Mouse (Mus musculus) retina, postnatal 1 day (tissue): ENCODE data around the gene Nav2.

Experiments
- DNase-seq: peaks from one replicate; pipeline ENCODE4 v3.0.0-alpha.2; 2012

The Nav2 gene

GRCm38 (mm10) chr7:49415716-49416115 lies 507.2 kb downstream of the Nav2 start:
- peak; percentile 59 for DNase-seq

DNA sequence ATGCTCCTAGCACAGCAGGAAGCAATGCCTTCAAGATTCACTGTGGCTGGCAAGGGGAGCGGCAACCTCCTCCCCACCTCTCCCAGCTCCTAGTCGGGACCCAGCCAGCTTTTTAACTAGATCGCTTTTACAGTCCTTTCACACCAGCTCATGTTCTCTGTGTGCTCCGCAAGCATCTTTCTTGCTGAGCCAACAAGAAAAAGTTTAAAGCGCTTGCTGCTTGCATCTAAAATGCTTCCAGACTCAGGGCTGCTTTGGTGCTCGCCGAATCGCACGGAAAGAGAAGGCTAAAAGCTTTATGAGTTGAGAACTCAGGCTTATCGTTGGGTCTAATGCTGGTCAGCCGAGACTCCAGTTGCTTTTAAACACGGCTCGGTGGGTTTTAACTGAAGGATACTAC lies 510.3 kb downstream of the Nav2 start:
- no peak for DNase-seq

DNA sequence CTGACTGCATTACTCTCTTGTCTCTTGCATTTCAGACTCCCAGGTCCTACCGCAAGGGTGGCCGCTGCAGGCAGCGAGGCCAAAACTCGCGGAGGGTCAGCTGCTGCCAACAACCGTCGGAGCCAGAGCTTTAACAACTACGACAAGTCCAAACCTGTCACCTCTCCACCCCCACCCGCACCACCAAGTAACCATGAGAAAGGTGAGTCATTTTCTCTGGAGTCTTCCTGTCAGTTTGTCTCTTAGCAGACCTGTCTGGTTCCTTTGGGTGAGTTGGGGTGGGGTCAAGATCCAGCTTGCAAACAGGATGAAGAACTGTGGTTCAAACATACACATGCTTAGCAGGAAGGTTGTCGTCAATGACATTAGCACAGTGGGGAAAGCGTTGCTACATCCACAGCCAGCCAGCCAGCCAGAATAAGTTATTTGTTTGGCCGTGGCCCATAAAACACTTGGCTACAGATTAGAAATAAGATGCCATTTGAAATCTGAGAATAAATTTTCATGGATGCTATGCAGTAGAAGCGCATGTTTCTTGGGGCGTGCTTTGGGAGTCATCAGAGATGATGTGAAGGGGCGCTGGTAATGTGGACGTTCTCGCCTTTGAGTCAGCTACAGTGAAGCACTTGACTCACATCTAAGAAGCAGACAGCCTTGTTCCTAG lies 511.8 kb downstream of the Nav2 start:
- no peak for DNase-seq

DNA sequence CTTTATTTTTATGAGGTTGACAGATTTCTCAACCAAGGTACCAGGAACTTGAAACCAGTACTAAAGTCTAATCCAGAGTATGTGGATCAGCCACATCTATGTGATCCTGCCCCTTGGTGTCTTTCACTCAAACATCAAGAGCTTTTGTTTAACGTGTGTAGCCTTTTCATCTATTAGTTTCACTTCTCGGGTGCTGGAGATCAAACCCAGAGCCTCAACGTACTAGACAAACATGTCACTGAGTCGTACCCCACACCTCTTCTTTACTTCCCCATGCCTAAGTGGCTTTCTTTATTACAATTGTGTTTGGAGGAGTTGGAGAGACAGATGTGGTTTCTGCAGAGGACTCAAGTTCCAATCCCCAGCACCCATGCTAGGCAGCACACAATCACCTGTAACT lies 512.7 kb downstream of the Nav2 start:
- no peak for DNase-seq

- DNase-seq = no peak
Observed at GRCm38 (mm10) chr7:49423943-49424342, 515.4 kb downstream of the Nav2 start.

DNA sequence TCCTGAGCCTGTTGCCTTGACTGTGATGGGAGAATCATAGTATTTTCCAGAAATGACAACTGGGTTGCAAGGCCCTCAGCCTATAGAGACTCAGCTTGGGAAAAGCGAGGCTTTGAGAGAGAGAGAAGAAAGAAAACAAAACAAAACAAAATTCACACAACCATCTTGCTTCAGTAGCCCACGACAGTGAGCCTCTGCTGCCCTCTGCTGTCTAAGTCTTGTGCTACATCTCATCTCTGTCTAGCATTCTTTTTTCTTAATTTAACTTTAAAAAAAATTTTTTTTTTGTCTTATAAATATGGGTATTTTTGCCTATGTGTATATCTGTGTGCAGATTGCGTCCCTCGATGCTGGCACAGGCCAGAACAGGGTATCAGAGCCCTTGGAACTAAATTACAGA lies 517.5 kb downstream of the Nav2 start:
- peak; percentile 44 for DNase-seq

GRCm38 (mm10) chr7:49427843-49428242 lies 519.3 kb downstream of the Nav2 start:
- DNase-seq = peak; percentile 54

DNA sequence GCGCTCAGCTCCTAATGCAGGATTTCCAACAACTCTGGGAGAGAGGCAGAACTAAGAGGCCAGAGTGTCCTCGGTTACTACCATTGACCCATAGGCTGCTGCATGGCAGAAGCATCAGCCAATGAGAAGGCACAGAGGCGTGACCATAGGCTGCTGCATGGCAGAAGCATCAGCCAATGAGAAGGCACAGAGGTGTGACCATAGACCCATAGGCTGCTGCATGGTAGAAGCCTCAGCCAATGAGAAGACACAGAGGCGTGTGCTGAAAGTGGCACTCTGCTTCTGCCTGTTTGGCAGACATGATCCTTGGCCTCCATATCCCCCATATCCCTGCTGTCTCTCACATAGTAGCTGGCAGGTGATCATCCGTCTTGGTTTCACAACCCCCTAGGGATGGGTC lies 520.4 kb downstream of the Nav2 start:
- peak; percentile 54 for DNase-seq

GRCm38 (mm10) chr7:49430808-49431207 lies 522.3 kb downstream of the Nav2 start:
- no peak for DNase-seq

DNA sequence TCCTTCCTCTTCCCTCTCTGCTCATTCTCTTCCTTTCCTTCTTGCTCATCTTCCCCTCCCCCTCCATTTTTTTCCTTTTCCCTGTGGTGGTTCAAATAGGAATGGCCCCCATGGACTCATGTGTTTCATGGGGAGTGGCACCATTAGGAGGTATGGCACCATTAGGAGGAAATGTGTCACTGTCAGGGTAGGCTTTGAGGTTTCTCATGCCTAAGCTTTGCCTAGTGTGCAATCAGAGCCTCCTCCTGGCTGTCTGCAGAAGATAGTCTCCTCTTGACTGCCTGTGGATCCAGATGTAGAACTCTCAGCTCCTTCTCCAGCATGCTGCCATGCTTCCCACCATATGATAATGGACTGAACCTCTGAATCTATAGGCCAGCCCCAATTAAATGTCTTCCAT lies 525.4 kb downstream of the Nav2 start:
- DNase-seq = no peak

- no peak for DNase-seq
Observed at GRCm38 (mm10) chr7:49436492-49436891, 528.0 kb downstream of the Nav2 start.

GRCm38 (mm10) chr7:49437901-49438300 lies 529.4 kb downstream of the Nav2 start:
- no peak for DNase-seq

DNA sequence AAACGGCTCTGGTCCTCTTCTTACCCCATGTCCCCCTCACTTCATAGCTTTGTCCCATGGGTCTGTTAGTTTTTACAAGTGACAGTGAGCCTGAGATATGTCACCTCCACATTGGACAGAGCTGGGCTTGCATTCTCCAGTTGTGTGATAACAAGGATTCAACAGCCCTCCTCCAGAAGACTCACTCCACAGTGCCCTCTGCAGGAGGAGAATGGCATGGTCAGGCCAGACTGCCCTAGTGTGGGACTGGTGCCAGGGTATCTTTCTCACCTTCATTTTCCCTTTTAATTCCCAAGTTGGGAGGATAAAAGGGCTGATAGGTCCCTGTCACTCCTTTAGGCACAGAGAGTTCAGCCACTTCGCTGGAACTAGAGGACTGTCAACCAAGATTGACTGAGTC lies 530.6 kb downstream of the Nav2 start:
- peak; percentile 32 for DNase-seq

DNA sequence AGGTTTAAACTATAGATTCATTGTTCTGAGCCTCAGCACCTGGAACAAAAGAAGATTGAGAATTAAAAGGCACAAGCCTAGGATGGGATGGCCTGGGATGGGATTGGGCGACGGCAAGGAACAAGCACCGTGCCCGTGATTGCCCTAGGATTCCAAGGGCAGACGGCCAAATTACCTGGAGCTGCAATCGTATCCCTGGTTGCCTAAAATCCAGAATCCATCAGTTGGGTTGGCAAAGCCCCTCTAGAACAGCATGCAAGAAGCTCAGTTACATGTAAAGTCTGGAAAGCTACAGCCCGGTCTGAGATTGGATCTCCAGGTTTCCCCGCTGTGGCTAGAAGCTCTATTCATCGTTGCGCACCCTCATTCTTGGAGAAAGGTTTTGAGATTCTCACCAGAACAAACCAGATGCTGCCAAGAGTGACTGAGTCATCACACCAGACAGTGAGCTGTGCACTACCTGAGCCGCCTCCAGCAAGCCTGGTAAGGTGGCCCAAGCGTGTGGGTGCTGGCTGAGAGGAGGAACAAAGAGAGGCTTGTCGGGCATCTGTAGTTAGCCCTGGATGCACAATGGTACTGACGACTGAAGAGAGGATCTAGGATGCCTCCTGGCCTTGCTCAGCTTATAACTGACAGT lies 531.9 kb downstream of the Nav2 start:
- DNase-seq = no peak

DNA sequence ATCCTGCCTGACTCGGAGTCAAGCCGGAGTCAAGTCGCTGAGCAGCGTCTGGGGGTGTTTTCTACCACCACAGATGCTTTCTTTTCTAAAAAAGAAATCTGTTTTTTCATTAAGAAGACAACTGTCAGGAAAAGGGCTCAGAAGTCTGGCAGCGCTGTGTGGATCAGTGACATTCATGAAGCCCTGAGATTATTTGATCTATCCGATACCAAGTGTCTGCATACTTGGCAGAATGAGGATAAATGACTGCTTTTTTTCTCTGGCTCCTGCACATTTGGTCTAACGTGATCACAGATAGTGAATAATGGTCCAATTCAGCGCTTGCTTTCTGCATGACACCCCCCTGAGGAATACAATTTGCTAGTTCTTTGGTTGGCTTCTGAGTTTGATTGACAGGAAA lies 533.7 kb downstream of the Nav2 start:
- no peak for DNase-seq

DNA sequence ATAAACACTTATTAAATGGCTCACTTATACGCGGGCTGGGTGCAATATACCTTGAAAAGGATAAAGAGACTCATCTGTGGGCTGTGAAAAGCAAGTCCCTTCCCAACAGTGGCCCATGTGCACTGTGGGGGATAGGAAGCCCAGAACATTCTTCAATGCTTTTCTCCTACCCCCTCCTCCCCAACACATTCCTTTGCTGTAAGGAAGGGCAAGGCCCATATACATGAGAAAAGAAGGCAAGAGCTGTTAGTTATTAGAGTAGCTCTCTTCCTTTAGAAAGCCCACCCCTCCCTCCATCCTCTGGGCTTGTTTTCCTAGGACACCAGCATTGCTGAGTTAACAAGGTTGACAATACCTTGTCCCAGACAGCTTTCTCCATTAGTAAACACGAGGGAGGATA lies 540.1 kb downstream of the Nav2 start:
- DNase-seq = no peak

GRCm38 (mm10) chr7:49450261-49451141 lies 542.0 kb downstream of the Nav2 start:
- DNase-seq = peak; percentile 52

DNA sequence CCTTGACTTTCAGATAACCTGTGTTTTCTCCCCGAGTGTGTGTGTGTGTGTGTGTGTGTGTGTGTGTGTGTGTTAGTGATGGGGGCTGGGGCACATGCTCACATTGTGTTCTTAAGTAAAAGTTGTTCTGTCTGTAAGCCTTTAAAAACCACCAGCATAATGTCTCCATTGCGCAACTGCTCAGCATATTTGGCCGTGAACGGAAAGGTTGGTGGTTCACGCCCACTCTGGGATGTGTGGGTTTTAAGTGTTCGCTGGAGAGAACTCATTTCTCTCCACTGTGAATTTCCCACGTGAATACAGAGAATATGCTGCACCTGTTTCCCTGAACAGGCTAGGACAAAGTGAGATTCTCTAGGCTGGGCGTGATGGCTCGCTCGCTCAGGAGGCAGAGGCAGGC lies 542.7 kb downstream of the Nav2 start:
- no peak for DNase-seq

DNA sequence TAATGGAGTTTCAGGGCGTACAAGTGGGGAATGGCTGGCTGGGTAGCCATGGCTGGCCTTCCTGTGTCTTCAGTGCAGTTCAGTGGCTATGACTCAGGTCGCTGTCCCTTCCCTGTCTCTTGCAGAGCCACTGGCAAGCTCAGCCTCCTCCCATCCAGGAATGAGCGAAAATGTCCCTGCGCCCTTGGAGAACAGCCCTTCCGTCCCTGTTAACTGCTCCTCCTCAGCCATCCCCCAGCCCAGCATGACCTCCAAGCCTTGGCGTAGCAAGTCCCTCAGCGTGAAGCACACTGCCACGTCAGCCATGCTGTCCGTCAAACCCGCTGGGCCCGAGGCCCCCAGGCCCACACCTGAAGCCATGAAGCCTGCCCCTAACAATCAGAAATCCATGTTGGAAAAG lies 543.8 kb downstream of the Nav2 start:
- no peak for DNase-seq

- DNase-seq = no peak
Observed at GRCm38 (mm10) chr7:49454601-49455000, 546.1 kb downstream of the Nav2 start.

DNA sequence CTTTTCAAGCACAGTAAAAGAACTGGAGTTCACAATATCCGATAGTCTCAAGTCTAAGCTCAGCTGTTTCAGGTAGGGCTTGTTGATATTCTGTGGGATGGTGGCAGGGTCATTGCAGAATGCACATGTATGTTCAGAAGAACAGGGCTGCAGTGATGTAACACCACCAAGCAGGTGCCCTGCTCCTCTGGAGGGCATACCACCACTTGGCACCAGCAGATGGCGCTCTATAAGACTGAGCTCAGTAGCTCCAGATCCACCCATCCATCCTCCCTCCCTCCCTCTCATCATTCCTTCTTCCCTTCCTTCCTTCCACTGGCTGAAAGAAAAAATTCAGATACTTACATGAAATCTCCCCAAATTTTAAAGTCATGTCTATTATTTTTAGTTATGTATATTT lies 547.6 kb downstream of the Nav2 start:
- peak; percentile 61 for DNase-seq

GRCm38 (mm10) chr7:49457398-49457797 lies 548.9 kb downstream of the Nav2 start:
- DNase-seq = peak; percentile 21

DNA sequence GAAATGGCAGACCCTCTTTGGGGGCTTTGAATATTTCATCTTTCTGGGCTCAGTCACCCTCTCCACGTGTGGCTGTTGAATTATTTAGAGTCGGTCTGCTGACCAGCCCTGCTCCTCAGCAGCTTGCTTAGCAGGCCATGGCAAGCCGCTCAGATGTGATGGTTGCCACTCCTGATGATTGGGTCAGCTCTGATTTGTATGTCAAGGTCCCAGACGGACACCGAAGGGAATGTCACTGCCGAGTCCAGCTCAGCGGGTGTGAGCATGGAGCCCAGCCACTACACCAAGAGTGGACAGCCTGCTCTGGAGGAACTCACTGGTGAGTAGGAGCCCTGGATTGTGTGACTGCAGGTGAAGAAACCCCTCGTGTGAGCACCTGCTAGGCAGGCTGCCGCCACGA lies 549.4 kb downstream of the Nav2 start:
- DNase-seq = no peak

DNA sequence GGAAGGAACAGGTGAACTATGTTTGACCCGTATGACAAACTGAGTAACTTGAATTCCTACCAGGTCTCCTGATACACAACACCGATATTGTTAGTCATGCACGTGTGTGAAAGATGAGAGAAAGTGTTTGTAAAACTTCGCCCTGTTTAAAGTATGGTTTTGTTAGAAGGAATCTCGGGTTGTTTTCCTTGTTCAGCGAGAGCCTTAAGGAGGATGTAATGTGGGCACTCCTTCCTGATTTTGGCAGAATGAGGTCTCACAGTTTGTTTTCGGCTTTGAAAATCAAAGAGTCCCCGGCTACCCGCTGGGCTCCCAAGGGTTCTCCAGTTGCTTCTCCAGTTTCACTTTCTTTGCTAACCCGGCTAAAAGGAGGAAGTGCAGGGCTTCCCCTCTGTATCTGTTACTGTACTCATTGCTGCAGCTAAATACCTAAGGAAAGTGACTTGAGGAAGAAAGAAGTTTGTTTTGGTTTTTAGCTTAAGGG lies 553.9 kb downstream of the Nav2 start:
- no peak for DNase-seq
